Mouse (Mus musculus) hindbrain, embryonic 13.5 days (tissue): ENCODE results near the gene Hdac4. TPM values are rescaled to one million over a fixed set of nuclear protein-coding genes. Genes with fewer than 3 reads are reported as not detected.

Experiments used
- ATAC-seq: fragments of 200-750 bp; cut with Nextera tagmentation; 2 replicates; pipeline ENCODE4 v1.8.0; 2017; ENCODE audit warnings: moderate TSS enrichment; ENCODE audit not compliant: low FRiP score
- H3K27ac ChIP-seq: fragments of 300-500 bp; sonication (generic); 2 replicates; pipeline ENCODE4 v1.5.1; 2015; ENCODE audit warnings: inconsistent platforms, mild to moderate bottlenecking, moderate library complexity
- H3K27me3 ChIP-seq: fragments of 300-500 bp; sonication (generic); 2 replicates; pipeline ENCODE4 v1.6.1; 2015; ENCODE audit warnings: mild to moderate bottlenecking, inconsistent platforms
- H3K36me3 ChIP-seq: fragments of 300-500 bp; sonication (generic); 2 replicates; pipeline ENCODE4 v1.6.1; 2015; ENCODE audit warnings: mild to moderate bottlenecking, inconsistent platforms
- H3K4me1 ChIP-seq: fragments of 300-500 bp; sonication (generic); replicated peaks from 2 replicates; pipeline ENCODE4 v1.6.1; 2015; ENCODE audit warnings: inconsistent platforms
- H3K4me2 ChIP-seq: fragments of 300-500 bp; sonication (generic); 2 replicates; pipeline ENCODE4 v1.6.1; 2015; ENCODE audit warnings: inconsistent platforms, mild to moderate bottlenecking, moderate library complexity
- H3K4me3 ChIP-seq: fragments of 300-500 bp; sonication (generic); 2 replicates; pipeline ENCODE4 v1.5.1; 2015; ENCODE audit warnings: mild to moderate bottlenecking, inconsistent platforms
- H3K9ac ChIP-seq: fragments of 300-500 bp; sonication (generic); 2 replicates; pipeline ENCODE4 v1.6.1; 2015; ENCODE audit warnings: mild to moderate bottlenecking, inconsistent platforms
- H3K9me3 ChIP-seq: fragments of 300-500 bp; sonication (generic); 2 replicates; pipeline ENCODE4 v1.6.1; 2016; ENCODE audit warnings: inconsistent platforms
- WGBS: fragments of 180-500 bp; shearing (Covaris S2); methylation state at CpG from one replicate; pipeline ENCODE4 v1.1.7; 2015; 5-methylcytosine and 5-hydroxymethylcytosine counted together
- polyA plus RNA-seq: library from polyadenylated mRNA; unstranded; fragments of >200 nt; fragmentation: Nextera tagmentation; extraction: Ambion mirVana; gene quantifications from 2 replicates; pipeline ENCODE4 v1.2.1, GENCODE M21; 2015

The Hdac4 gene
- polyA plus RNA-seq, 1 experiment from 2014 or later = 25.3 TPM

GRCm38 (mm10) chr1:92202639-92203352 is 7.3 kb upstream of the Hdac4 start:
- WGBS = 79% methylated on average over 17 of the region's 17 CpGs
- no peak for ATAC-seq
- Histone ChIP-seq H3K4me2 (no peak overlapping the region), H3K4me1 (peaks cover 5% of the 10 kb centered on the region; the same call in 1 of the 2 replicates), H3K9ac (0 out of 2 replicates have a peak overlapping the region, but pooled peaks have one; percentile 5), H3K4me3 (no peak overlapping the region), H3K9me3 (no peaks in the 10 kb centered on the region), H3K27me3 (peaks cover 5% of the 10 kb centered on the region; the same call in 1 of the 2 replicates), H3K36me3 (no peaks in the 10 kb centered on the region), H3K27ac (no peak overlapping the region)

GRCm38 (mm10) chr1:92190463-92190862 is 5.0 kb downstream of the Hdac4 start:
- WGBS = 86% methylated on average over 3 of the region's 3 CpGs
- ATAC-seq = no peak
- H3K27ac ChIP-seq = no peak overlapping the region
- H3K36me3 ChIP-seq = no peaks in the 10 kb centered on the region
- H3K4me1 ChIP-seq = no peaks in the 10 kb centered on the region
- H3K9ac ChIP-seq = no peak overlapping the region
- no peak overlapping the region for H3K4me3 ChIP-seq
- peaks cover 7% of the 10 kb centered on the region; the same call in 1 of the 2 replicates for H3K27me3 ChIP-seq
- H3K9me3 ChIP-seq = no peaks in the 10 kb centered on the region
- H3K4me2 ChIP-seq = no peak overlapping the region

- Histone ChIP-seq H3K9ac (no peak overlapping the region), H3K27me3 (peaks cover 7% of the 10 kb centered on the region; the same call in 1 of the 2 replicates), H3K4me3 (no peak overlapping the region), H3K4me1 (no peaks in the 10 kb centered on the region), H3K4me2 (no peak overlapping the region), H3K9me3 (no peaks in the 10 kb centered on the region), H3K27ac (no peak overlapping the region), H3K36me3 (no peaks in the 10 kb centered on the region)
- WGBS = 93% methylated on average over 3 of the region's 3 CpGs
- no peak for ATAC-seq
Measured at GRCm38 (mm10) chr1:92187137-92187536, 8.4 kb downstream of the Hdac4 start.

- no peak for ATAC-seq
- Histone ChIP-seq H3K27ac (no peak overlapping the region), H3K4me3 (no peak overlapping the region), H3K9me3 (no peaks in the 10 kb centered on the region), H3K4me2 (no peak overlapping the region), H3K27me3 (peaks cover 7% of the 10 kb centered on the region; the same call in 1 of the 2 replicates), H3K36me3 (no peaks in the 10 kb centered on the region), H3K9ac (no peak overlapping the region), H3K4me1 (peaks cover 9% of the 10 kb centered on the region)
- WGBS = 88% methylated on average over 1 of the region's 1 CpGs
Measured at GRCm38 (mm10) chr1:92184600-92184999, 10.9 kb downstream of the Hdac4 start.

GRCm38 (mm10) chr1:92183101-92183790 is 12.3 kb downstream of the Hdac4 start:
- WGBS = 82% methylated on average over 5 of the region's 5 CpGs

GRCm38 (mm10) chr1:92181970-92182369 is 13.5 kb downstream of the Hdac4 start:
- ATAC-seq = no peak
- Histone ChIP-seq H3K4me3 (no peak overlapping the region), H3K4me2 (no peak overlapping the region), H3K4me1 (peaks cover 34% of the 10 kb centered on the region), H3K9me3 (no peaks in the 10 kb centered on the region), H3K27ac (peak overlapping the region; percentile 98; the same call in 1 of the 2 replicates), H3K36me3 (no peaks in the 10 kb centered on the region), H3K9ac (no peak overlapping the region), H3K27me3 (peaks cover under 1% of the 10 kb centered on the region; the same call in 1 of the 2 replicates)
- 62% methylated on average over 2 of the region's 2 CpGs for WGBS

More at GRCm38 (mm10) chr1:92183101-92183790, 12.3 kb downstream of the Hdac4 start:
- Histone ChIP-seq H3K4me2 (no peak overlapping the region), H3K27ac (no peak overlapping the region), H3K27me3 (peaks cover 7% of the 10 kb centered on the region; the same call in 1 of the 2 replicates), H3K9ac (no peak overlapping the region), H3K9me3 (no peaks in the 10 kb centered on the region), H3K4me3 (no peak overlapping the region), H3K4me1 (peaks cover 21% of the 10 kb centered on the region), H3K36me3 (no peaks in the 10 kb centered on the region)
- ATAC-seq = no peak

- Histone ChIP-seq H3K27ac (peak overlapping the region; percentile 98), H3K9ac (peak overlapping the region; percentile 90), H3K27me3 (no peaks in the 10 kb centered on the region), H3K9me3 (no peaks in the 10 kb centered on the region), H3K4me1 (peaks cover 43% of the 10 kb centered on the region), H3K4me3 (peak overlapping the region; percentile 92), H3K4me2 (peak overlapping the region; percentile 87), H3K36me3 (no peaks in the 10 kb centered on the region)
- under 1% methylated on average over 81 of the region's 97 CpGs for WGBS
- peak; percentile 99 for ATAC-seq
Measured at GRCm38 (mm10) chr1:92180141-92181137, 15.1 kb downstream of the Hdac4 start.

- Histone ChIP-seq H3K4me1 (peaks cover 52% of the 10 kb centered on the region), H3K4me3 (peak overlapping the region; percentile 92), H3K9ac (peak overlapping the region; percentile 90), H3K9me3 (no peaks in the 10 kb centered on the region), H3K27me3 (no peaks in the 10 kb centered on the region), H3K36me3 (no peaks in the 10 kb centered on the region), H3K4me2 (peak overlapping the region; percentile 87), H3K27ac (peak overlapping the region; percentile 95)
- WGBS = under 1% methylated on average over 50 of the region's 61 CpGs
- no peak for ATAC-seq
Measured at GRCm38 (mm10) chr1:92179489-92180006, 16.0 kb downstream of the Hdac4 start.

- Histone ChIP-seq H3K27me3 (no peaks in the 10 kb centered on the region), H3K9me3 (no peaks in the 10 kb centered on the region), H3K36me3 (no peaks in the 10 kb centered on the region), H3K9ac (peak overlapping the region; percentile 90), H3K4me1 (peaks cover 56% of the 10 kb centered on the region), H3K4me3 (peak overlapping the region; percentile 92), H3K4me2 (peak overlapping the region; percentile 87), H3K27ac (peak overlapping the region; percentile 95)
- whole genome bisulfite sequencing = 7% methylated on average over 11 of the region's 11 CpGs
- ATAC-seq = no peak
Measured at GRCm38 (mm10) chr1:92179070-92179469, 16.4 kb downstream of the Hdac4 start.

GRCm38 (mm10) chr1:92178021-92178895 is 17.2 kb downstream of the Hdac4 start:
- peaks cover 64% of the 10 kb centered on the region for H3K4me1 ChIP-seq
- H3K9ac ChIP-seq = peak overlapping the region; percentile 90
- H3K4me2 ChIP-seq = peak overlapping the region; percentile 87
- peak overlapping the region; percentile 95 for H3K27ac ChIP-seq
- H3K36me3 ChIP-seq = no peaks in the 10 kb centered on the region
- ATAC-seq = no peak
- 13% methylated on average over 10 of the region's 10 CpGs for WGBS
- H3K9me3 ChIP-seq = no peaks in the 10 kb centered on the region
- H3K4me3 ChIP-seq = peak overlapping the region; percentile 92
- H3K27me3 ChIP-seq = no peaks in the 10 kb centered on the region

- peak overlapping the region; percentile 90 for H3K9ac ChIP-seq
- no peaks in the 10 kb centered on the region for H3K36me3 ChIP-seq
- peak overlapping the region; percentile 92 for H3K4me3 ChIP-seq
- no peak overlapping the region; the same call in 1 of the 2 replicates for H3K27ac ChIP-seq
- peak overlapping the region; percentile 87 for H3K4me2 ChIP-seq
- no peaks in the 10 kb centered on the region for H3K9me3 ChIP-seq
- no peaks in the 10 kb centered on the region for H3K27me3 ChIP-seq
- H3K4me1 ChIP-seq = peaks cover 69% of the 10 kb centered on the region
- 29% methylated on average over 5 of the region's 5 CpGs for WGBS
- ATAC-seq = no peak
Measured at GRCm38 (mm10) chr1:92177599-92177998, 17.9 kb downstream of the Hdac4 start.
